Mouse (Mus musculus) adrenal gland, postnatal 25 days (tissue): Measurements from ENCODE around the gene Hkdc1. TPM values are rescaled to one million over a fixed set of nuclear protein-coding genes. Genes with fewer than 3 reads are reported as not detected.

Source experiments
- total RNA-seq: library from RNA; stranded (reverse); gene quantifications from 2 replicates; pipeline ENCODE4 v1.2.3, GENCODE M21; 2021

Hkdc1 gene
- total RNA-seq, 1 experiment from 2014 or later = not detected

Other genes with a start within 250 kb of the Hkdc1 start
- 22.1 and 31.0 TPM in 2 replicates for gene Tspan15, start 191.2 kb downstream of the Hkdc1 start, total RNA-seq
- 36.1 and 52.0 TPM in 2 replicates for gene Tacr2, start 170.1 kb downstream of the Hkdc1 start, total RNA-seq
- 20.7 and 27.9 TPM in 2 replicates for gene Hk1, start 42.6 kb downstream of the Hkdc1 start, total RNA-seq
- 0.46 TPM in 1 of 2 replicates, not detected in the other for gene 4930507D05Rik, start 27.0 kb upstream of the Hkdc1 start, total RNA-seq
- gene Supv3l1, start 27.2 kb upstream of the Hkdc1 start, total RNA-seq = 37.7 and 37.9 TPM in 2 replicates
- gene Vps26a, start 64.3 kb upstream of the Hkdc1 start, total RNA-seq = 55.0 and 55.2 TPM in 2 replicates
- gene Srgn, start 105.0 kb upstream of the Hkdc1 start, total RNA-seq = 30.1 and 36.4 TPM in 2 replicates
- 53.7 and 60.9 TPM in 2 replicates for gene Kif1bp, start 156.0 kb upstream of the Hkdc1 start, total RNA-seq
- gene Ddx21, start 179.8 kb upstream of the Hkdc1 start, total RNA-seq = 56.8 and 80.6 TPM in 2 replicates
- gene Ddx50, start 228.7 kb upstream of the Hkdc1 start, total RNA-seq = 95.5 and 111 TPM in 2 replicates